Mouse (Mus musculus) urinary bladder, postnatal 25 days (tissue): ENCODE data around the gene Slc34a2.

Experiments used
- DNase-seq: peaks from one replicate; pipeline ENCODE4 v3.0.0; 2022; ENCODE audit warnings: low spot score

The Slc34a2 gene

DNA sequence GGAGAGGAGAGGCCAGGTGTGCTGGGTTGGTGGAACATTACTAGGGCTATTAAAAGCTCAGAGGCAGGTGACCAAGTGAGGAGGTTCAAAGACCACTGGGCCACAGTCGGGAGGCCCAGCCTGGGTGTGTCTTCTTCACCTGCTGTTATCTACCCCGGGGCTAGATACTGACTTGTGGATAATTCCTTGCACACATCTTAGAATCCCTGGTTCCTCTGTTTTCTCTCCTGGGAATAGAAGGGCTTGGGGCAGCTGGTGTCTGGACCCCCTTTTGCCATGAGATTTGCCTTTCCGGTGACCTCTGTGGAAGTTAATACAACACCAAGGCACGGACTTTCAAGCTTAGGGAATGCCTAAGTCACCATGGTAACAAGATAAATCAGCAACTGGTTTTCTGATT lies 72.3 kb downstream of the Slc34a2 start:
- DNase-seq, result no peak

DNA sequence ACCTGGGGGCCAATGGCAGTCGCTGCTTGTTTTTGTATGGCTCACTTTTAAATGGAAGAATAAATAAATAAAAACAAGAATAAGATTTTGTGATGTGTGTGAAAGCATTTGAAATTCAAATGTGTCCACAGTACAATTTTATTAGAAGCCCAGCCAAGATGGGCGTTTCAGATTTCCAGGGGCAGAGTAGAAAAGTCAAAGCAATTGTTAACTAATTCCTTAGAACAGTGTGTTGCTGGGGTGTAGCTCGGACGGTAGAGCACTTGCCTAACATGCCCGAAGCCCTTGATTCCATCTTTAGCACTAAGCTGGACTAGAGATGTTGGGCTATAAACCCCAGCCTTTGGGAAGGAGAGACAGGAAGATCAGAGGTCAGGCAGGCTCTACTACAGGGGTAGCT lies 73.2 kb downstream of the Slc34a2 start:
- DNase-seq, result no peak

DNA sequence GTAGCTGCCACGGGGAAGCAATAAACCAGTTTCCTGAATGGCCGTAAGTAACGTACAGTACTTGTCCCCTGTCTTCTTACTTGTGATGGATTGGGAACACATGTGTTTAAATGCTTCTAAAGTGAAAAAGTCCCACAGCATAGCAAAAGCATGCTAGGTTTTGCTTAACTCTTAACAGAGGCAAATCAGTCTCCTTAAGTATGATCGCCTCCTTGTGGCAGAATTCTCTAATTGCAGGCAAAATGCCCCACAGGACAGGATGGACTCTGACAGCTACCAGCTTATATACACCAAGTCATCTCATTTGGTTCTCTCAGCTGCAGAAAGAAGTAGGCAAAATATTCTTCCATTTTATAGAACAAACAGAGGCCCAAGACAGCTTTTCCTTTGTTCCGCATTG lies 75.1 kb downstream of the Slc34a2 start:
- no peak for DNase-seq

DNA sequence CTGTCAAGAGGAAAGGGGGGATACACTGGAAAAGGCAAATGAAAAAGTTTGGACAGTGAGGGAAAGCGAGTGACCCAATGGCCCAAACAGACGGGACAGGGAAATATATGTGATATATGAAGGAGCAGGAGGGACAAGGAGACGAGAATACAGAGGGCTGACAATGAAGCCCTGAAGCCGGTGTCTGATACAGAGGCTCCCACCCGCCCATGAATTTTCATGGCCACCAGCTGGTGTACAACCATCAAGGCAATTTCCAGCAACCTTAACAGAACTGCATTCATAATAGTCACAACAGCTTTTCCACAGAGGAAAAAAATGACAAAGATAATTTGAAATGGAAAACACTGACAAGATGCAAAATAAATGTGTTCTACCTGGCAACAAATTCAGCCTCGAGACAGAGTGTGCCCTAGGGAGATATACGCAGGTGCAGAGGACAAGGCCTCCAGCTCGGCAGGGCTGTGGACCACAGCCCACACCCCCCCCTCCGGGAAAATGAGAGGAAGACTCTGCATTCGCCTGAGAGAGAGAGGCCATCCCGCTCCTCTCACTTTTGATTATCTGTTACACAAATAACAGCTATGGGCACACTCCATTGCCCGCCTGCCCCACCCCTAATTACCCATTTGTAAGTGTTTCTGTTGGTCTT lies 76.9 kb downstream of the Slc34a2 start:
- DNase-seq, result no peak

DNA sequence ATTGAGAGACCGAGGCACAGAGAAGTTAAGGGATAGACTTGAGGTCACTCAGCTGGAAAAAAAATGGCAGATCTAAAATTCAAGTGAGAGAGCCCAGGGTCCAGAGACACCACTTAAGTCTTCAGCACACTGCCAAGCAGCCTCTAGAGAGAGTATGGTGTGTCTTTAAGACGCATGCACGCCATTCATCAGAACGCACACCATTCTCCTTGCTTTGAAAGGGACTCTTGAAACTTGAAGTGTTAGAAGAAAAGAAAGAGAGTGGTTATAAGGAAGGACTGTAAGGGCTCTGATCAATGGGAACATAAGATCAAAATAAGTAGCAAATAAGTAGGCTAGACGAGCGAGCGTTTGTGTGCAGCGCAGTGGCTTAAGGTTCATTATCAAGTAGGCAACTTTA lies 80.3 kb downstream of the Slc34a2 start:
- DNase-seq, result no peak

DNA sequence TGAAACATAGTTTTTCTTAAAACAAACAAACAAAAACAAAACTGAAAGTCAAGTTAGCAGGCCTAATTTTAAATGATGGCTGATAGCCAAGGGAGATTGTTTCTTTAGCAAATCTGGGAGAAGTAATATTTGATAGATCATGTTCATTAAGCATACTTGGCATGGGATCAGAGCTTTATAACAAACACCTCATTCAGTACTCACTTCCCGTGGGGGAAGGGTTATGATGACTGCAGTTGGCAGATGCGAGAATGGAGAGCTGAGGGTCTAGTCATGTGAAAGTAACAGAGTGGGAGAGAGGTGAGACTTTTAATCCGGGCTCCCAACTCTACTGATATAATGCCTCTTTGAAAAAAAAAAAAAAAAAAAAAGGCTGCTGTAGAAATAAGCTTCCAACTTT lies 81.8 kb downstream of the Slc34a2 start:
- no peak for DNase-seq
